Mouse (Mus musculus) cerebellum, adult 2 months (tissue): ENCODE results near the gene Vwa8. TPM values are rescaled to one million over a fixed set of nuclear protein-coding genes. Genes with fewer than 3 reads are reported as not detected.
A peak's percentile ranks its signal among the peaks of the same experiment; 100 is the strongest.

Experiments used
- DNase-seq, 2 experiments: peaks; one replicate each; pipeline ENCODE4 v3.0.0; 2021
- H3K27ac ChIP-seq: fragments of 200-500 bp; 2 replicates; pipeline ENCODE4 v1.5.1; 2012; ENCODE audit warnings: low read length, control low read depth, inconsistent platforms; ENCODE audit not compliant: insufficient read depth
- H3K27me3 ChIP-seq: fragments of 200-500 bp; 2 replicates; pipeline ENCODE4 v1.6.1; 2012; ENCODE audit warnings: inconsistent platforms, mild to moderate bottlenecking, low read length, moderate library complexity; ENCODE audit not compliant: control insufficient read depth, insufficient read depth
- H3K4me1 ChIP-seq: fragments of 200-500 bp; 2 replicates; pipeline ENCODE4 v1.6.1; 2011; ENCODE audit warnings: low read length; ENCODE audit not compliant: control insufficient read depth, insufficient read depth
- H3K4me3 ChIP-seq: fragments of 200-500 bp; replicated peaks from 2 replicates; pipeline ENCODE3; 2011; ENCODE audit warnings: mild to moderate bottlenecking, low read depth, low read length, control low read depth; ENCODE audit not compliant: insufficient read depth
- CTCF ChIP-seq: fragments of 200-500 bp; IDR thresholded peaks from 2 replicates; pipeline ENCODE4 v1.5.1; 2011; ENCODE audit warnings: low read depth, mild to moderate bottlenecking, control low read depth, low read length, moderate library complexity, borderline replicate concordance; ENCODE audit not compliant: insufficient read depth
- POLR2A ChIP-seq: fragments of 200-500 bp; IDR thresholded peaks from 2 replicates; pipeline ENCODE4 v1.6.1; 2011; ENCODE audit warnings: low read length, control low read depth, borderline replicate concordance; ENCODE audit not compliant: insufficient read depth
- WGBS: fragments of 180-500 bp; shearing (Covaris S2); methylation state at CpG from one replicate; pipeline ENCODE4 v1.1.7; 2018; 5-methylcytosine and 5-hydroxymethylcytosine counted together
- polyA plus RNA-seq: library from polyadenylated mRNA; depleted of rRNA; stranded (reverse); fragments of >200 nt; gene quantifications from 2 replicates; pipeline ENCODE4 v1.2.3, GENCODE M21; 2012

Vwa8 gene
- polyA plus RNA-seq, 1 experiment: 46.7 TPM

GRCm38 (mm10) chr14:79069515-79069914 is 220.7 kb downstream of the Vwa8 start:
- no peak for TF ChIP-seq CTCF
- TF ChIP-seq POLR2A: no peak

GRCm38 (mm10) chr14:79074786-79075185 is 225.9 kb downstream of the Vwa8 start:
- no peaks in the 10 kb centered on the region for H3K4me1 ChIP-seq
- 74% methylated on average over 8 of the region's 8 CpGs for WGBS
- H3K4me3 ChIP-seq: no peak overlapping the region
- no peaks in the 10 kb centered on the region for H3K27me3 ChIP-seq
- no peak for DNase-seq
- TF ChIP-seq CTCF (no peak), POLR2A (no peak)
- H3K27ac ChIP-seq: no peak overlapping the region

More at GRCm38 (mm10) chr14:79069515-79069914, 220.7 kb downstream of the Vwa8 start:
- DNase-seq: no peak
- H3K27ac ChIP-seq: no peak overlapping the region
- H3K4me1 ChIP-seq: no peaks in the 10 kb centered on the region
- no peak overlapping the region for H3K4me3 ChIP-seq
- 68% methylated on average over 1 of the region's 1 CpGs for WGBS
- no peaks in the 10 kb centered on the region for H3K27me3 ChIP-seq

DNA sequence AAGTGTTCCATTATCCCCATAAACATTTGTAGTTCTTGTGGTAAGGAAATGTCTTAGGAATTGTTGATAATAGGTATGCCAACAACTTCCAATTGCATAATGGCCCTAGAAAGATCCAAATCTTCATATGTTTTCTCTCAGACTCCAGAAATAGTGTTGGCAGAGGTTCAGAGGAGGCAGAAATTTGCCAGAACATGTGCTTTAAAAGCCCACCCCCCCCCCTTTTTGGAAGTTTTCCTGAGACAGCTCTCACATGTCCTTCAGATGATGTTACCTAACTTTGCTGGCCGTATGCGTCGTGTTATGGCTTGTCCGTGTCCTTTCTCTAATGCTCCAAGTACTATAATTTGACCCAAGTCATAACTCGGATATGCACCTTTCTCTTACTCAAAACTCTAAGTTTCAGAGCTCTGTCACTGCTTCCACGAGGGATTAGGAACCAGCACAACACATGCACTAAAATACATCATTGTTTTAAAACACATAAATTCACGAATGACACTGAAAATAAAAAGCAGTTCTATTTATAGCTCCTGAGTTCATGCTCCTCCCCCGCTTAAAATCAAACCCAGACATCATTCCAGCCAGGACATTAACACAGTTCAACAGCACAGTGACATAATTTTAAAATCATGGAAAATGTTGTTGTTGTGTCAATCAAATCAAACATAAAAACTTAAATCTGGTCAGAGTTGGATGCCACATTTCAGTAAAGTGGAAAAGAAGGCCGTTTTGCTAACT is 227.9 kb downstream of the Vwa8 start:
- DNase-seq: no peak
- 76% methylated on average over 9 of the region's 9 CpGs for WGBS

DNA sequence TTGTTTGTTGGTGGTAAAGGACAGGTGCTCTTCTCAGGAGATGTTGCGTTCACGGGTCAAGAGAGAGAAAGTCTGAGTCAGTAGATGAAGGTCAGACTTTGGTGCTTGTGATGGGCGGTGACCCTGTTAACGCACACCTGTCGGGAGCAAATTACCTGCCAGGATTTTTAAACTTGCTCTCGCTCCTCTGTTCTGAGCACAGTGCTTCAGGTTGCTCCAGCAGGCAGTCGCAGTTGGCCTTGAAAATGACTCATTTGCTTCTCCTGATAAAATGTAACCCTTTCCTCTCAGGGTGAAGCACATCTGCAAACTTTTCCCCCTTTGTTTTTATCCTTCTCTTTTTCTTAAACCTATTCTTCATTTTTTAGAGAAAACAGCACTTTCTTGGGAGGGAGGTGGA is 234.7 kb downstream of the Vwa8 start:
- TF ChIP-seq POLR2A: no peak
- TF ChIP-seq CTCF: no peak
- Histone ChIP-seq H3K27me3 (no peaks in the 10 kb centered on the region), H3K27ac (no peak overlapping the region), H3K4me3 (no peak overlapping the region), H3K4me1 (no peaks in the 10 kb centered on the region)
- DNase-seq: no peak
- 85% methylated on average over 7 of the region's 7 CpGs for WGBS

More for the DNA sequence above, 227.9 kb downstream of the Vwa8 start:
- no peak overlapping the region for H3K27ac ChIP-seq
- no peaks in the 10 kb centered on the region for H3K4me1 ChIP-seq
- no peaks in the 10 kb centered on the region for H3K27me3 ChIP-seq
- no peak for TF ChIP-seq POLR2A
- no peak for TF ChIP-seq CTCF
- no peak overlapping the region for H3K4me3 ChIP-seq

DNA sequence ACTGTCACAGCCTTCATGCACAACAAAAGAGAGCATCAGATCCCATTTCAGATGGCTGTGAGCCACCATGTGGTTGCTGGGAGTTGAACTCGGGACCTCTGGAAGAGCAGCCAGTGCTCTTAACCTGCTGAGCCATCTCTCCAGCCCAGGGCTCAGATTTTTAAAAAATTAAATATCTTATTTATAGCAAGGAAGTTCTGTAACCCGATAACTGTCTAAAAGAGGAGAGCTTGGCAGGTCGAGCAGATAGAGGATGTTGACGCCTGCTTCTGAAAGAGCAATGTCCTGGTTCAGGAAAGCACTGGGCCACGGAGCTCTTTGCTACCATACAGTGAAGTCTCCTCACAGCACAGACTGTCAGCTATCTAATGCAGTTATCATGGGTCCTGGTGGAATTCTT is 237.2 kb downstream of the Vwa8 start:
- 91% methylated on average over 5 of the region's 5 CpGs for WGBS
- no peaks in the 10 kb centered on the region for H3K4me1 ChIP-seq
- no peak for DNase-seq
- TF ChIP-seq CTCF (no peak), POLR2A (no peak)
- H3K4me3 ChIP-seq: no peak overlapping the region
- no peak overlapping the region for H3K27ac ChIP-seq
- no peaks in the 10 kb centered on the region for H3K27me3 ChIP-seq

DNA sequence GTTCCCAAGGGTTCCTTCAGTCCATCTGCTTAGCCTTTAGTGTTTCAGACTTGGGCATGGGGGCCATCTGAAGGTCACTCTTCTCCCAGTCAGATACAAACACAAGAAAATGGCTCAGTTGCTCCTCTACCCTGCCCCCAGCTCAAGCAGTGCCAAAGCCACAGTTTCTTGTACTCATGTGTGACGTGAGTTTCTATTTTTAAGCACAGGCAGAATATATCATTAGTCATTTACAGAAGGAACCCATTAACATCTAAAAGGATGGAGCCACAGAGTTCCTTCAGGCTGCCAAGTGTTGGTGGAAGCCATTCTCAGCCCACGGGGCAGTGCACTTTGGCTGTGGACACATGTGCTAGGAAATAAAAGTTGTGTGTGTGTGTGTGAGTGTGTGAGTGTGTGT is 240.6 kb downstream of the Vwa8 start:
- H3K4me3 ChIP-seq: no peak overlapping the region
- 15% methylated on average over 2 of the region's 2 CpGs for WGBS
- no peak for TF ChIP-seq CTCF
- TF ChIP-seq POLR2A: no peak
- DNase-seq: peak in 1 of 2 experiments; percentile 20
- no peaks in the 10 kb centered on the region for H3K27me3 ChIP-seq
- H3K27ac ChIP-seq: no peak overlapping the region; the same call in 1 of the 2 replicates
- no peaks in the 10 kb centered on the region for H3K4me1 ChIP-seq

DNA sequence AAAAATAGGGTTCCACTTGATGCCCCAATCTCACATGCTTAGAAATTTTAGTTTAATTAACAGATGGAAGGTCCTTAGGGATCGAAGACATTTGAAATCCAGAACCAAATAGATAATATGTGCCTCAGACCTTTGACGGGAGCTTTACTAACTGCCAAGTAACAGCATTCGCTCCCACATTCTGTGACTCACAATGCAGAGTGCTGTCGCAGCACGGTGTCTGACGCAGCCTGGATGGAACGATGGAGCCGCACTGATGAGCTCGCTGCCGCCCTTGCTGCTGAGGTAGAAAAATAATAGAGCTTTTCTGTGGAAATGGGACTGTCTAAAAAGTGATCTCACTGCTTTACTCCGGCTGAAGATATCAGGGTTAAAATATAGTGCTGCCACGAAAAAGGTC is 248.3 kb downstream of the Vwa8 start:
- Histone ChIP-seq H3K27me3 (no peaks in the 10 kb centered on the region), H3K4me3 (no peak overlapping the region), H3K27ac (no peak overlapping the region), H3K4me1 (no peaks in the 10 kb centered on the region)
- TF ChIP-seq CTCF: no peak
- TF ChIP-seq POLR2A: no peak
- DNase-seq: no peak
- WGBS: 88% methylated on average over 12 of the region's 12 CpGs

DNA sequence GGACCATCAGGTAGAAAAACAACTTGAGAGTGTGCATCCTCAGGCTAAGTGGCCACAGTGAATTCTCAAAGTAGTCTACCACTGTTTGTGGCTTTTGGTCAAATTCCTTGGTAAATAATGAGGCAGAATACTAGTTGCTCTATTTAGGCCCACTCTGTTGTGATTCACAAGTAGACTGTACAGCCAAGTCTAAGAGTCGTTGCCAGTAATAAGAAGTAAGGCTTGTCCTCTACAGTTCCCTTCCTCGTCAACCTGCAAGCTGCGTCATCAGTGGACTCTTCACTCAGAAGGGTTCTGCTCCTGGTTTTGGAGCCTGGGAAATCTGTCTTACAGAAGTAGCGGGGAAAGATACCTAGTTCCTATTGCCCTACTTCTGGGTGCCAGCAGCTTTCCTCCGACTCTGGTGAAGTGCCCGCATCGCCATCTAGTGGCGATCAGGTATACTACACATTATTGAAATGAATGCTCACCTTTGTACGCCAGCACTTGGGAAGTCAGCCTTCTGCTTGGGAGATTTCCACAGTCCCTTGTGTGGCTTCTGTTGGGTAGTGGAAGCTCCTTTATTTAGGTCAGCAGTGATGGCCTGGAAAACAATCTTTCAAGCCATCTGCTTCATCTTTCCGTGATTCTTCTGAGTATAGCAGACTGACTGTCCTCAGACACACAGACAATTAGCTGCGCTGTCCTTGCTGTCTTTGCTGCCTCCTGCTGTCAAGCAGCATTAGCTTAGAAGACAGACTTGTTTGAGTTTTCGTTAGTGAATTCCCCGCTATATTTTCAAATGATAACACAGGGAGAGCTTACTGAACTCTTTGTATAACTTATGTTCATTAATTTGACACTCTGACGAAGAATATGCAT is 258.0 kb downstream of the Vwa8 start:
- TF ChIP-seq POLR2A (no peak), CTCF (peak; percentile 86)
- Histone ChIP-seq H3K4me3 (no peak overlapping the region), H3K27me3 (no peaks in the 10 kb centered on the region), H3K27ac (peak overlapping the region; percentile 9; the same call in 1 of the 2 replicates), H3K4me1 (peaks cover 14% of the 10 kb centered on the region)
- WGBS: 14% methylated on average over 14 of the region's 14 CpGs
- peak; percentile 80 to 85 for DNase-seq
